Mouse (Mus musculus) MEL (cell line): ENCODE data around the gene Gm9048. TPM values are rescaled to one million over a fixed set of nuclear protein-coding genes. Genes with fewer than 3 reads are reported as not detected.
"Not testable (repeated sequence)": the region's sequence is repeated elsewhere in the genome, so short reads cannot be mapped to it uniquely, and the experiment has no call there.

Experiments used
- DNase-seq: peaks from one replicate; pipeline ENCODE4 v3.0.0; 2011; ENCODE audit warnings: low read depth, low spot score
- H3K27ac ChIP-seq: 2 replicates; pipeline ENCODE4 v1.5.1; 2012; ENCODE audit warnings: low read depth, mild to moderate bottlenecking, control low read depth, low read length, moderate library complexity; ENCODE audit not compliant: control insufficient read depth
- H3K27me3 ChIP-seq, 2 experiments: fragments of 150-350 bp in 1 of 2; sonication (generic) in 1 of 2; 2 replicates each; pipeline ENCODE4 v1.6.1; 2012; ENCODE audit warnings: low read length in 2 of 2, mild to moderate bottlenecking in 2 of 2, improper control_type of control experiment in 1 of 2, moderate library complexity in 1 of 2; ENCODE audit not compliant: insufficient read depth in 2 of 2, control insufficient read depth in 1 of 2
- H3K36me3 ChIP-seq, 2 experiments: 2 replicates each; pipeline ENCODE4 v1.6.1; 2012 to 2014; ENCODE audit warnings: low read length in 2 of 2, improper control_type of control experiment in 1 of 2, inconsistent platforms in 1 of 2, mild to moderate bottlenecking in 1 of 2; ENCODE audit not compliant: insufficient read depth in 2 of 2, control insufficient read depth in 1 of 2
- H3K4me1 ChIP-seq, 2 experiments: fragments of 150-350 bp in 1 of 2; sonication (generic) in 1 of 2; 2 replicates each; pipeline ENCODE4 v1.6.1; 2012; ENCODE audit warnings: low read length in 2 of 2, improper control_type of control experiment in 1 of 2, mild to moderate bottlenecking in 1 of 2; ENCODE audit not compliant: insufficient read depth in 2 of 2, control insufficient read depth in 1 of 2
- H3K4me3 ChIP-seq, 2 experiments: fragments of 150-350 bp in 1 of 2; sonication (generic) in 1 of 2; 2 replicates each; pipeline ENCODE4 v1.5.1; 2012; ENCODE audit warnings: low read depth in 2 of 2, low read length in 2 of 2, mild to moderate bottlenecking in 2 of 2, moderate library complexity in 2 of 2, control low read depth in 1 of 2, improper control_type of control experiment in 1 of 2; ENCODE audit not compliant: control insufficient read depth in 1 of 2, insufficient read depth in 1 of 2
- H3K79me2 ChIP-seq: 2 replicates; pipeline ENCODE4 v1.6.1; 2012; ENCODE audit warnings: mild to moderate bottlenecking, low read length, moderate library complexity; ENCODE audit not compliant: control insufficient read depth, poor library complexity, insufficient read depth
- H3K9ac ChIP-seq: 2 replicates; pipeline ENCODE4 v1.6.1; 2012; ENCODE audit warnings: low read depth, mild to moderate bottlenecking, control low read depth, low read length, moderate library complexity; ENCODE audit not compliant: control insufficient read depth, poor library complexity, severe bottlenecking
- H3K9me3 ChIP-seq: fragments of 150-350 bp; sonication (generic); replicated peaks from 2 replicates; pipeline ENCODE4 v1.6.1; 2012; ENCODE audit warnings: mild to moderate bottlenecking, low read length, improper control_type of control experiment, moderate library complexity; ENCODE audit not compliant: insufficient read depth
- BHLHE40 ChIP-seq: IDR thresholded peaks from 2 replicates; pipeline ENCODE4 v1.6.1; 2012; ENCODE audit warnings: low read depth, mild to moderate bottlenecking, inconsistent platforms, low read length, improper control_type of control experiment, borderline replicate concordance
- CHD1 ChIP-seq: IDR thresholded peaks from 2 replicates; pipeline ENCODE4 v1.6.1; 2012; ENCODE audit warnings: low read depth, mild to moderate bottlenecking, inconsistent platforms, low read length, improper control_type of control experiment
- CHD2 ChIP-seq: IDR thresholded peaks from 2 replicates; pipeline ENCODE4 v1.6.1; 2011; ENCODE audit warnings: low read length, improper control_type of control experiment
- CTCF ChIP-seq, 3 experiments: IDR thresholded peaks in 2 of 3; conservative IDR thresholded peaks in 1 of 3; 2 replicates each; pipeline ENCODE4 v1.5.1; 2011 to 2012; ENCODE audit warnings: low read length in 3 of 3, low read depth in 2 of 3, mild to moderate bottlenecking in 2 of 3, improper control_type of control experiment in 1 of 3, inconsistent platforms in 1 of 3, mixed read lengths in 1 of 3, moderate library complexity in 1 of 3; ENCODE audit not compliant: control insufficient read depth in 1 of 3, insufficient read depth in 1 of 3, poor library complexity in 1 of 3, severe bottlenecking in 1 of 3
- ELF1 ChIP-seq: IDR thresholded peaks from 2 replicates; pipeline ENCODE4 v1.6.1; 2014; ENCODE audit warnings: low read depth, mild to moderate bottlenecking, inconsistent platforms, low read length, improper control_type of control experiment, moderate library complexity
- EP300 ChIP-seq, 2 experiments: IDR thresholded peaks; 2 replicates each; pipeline ENCODE4 v1.6.1; 2011; ENCODE audit warnings: improper control_type of control experiment in 2 of 2, low read length in 2 of 2, low read depth in 1 of 2, mild to moderate bottlenecking in 1 of 2
- ETS1 ChIP-seq: IDR thresholded peaks from 2 replicates; pipeline ENCODE4 v1.6.1; 2012; ENCODE audit warnings: low read depth, mild to moderate bottlenecking, inconsistent platforms, low read length, improper control_type of control experiment, moderate library complexity
- GABPA ChIP-seq: IDR thresholded peaks from 2 replicates; pipeline ENCODE4 v1.6.1; 2012; ENCODE audit warnings: low read depth, mild to moderate bottlenecking, inconsistent platforms, low read length, improper control_type of control experiment, moderate library complexity
- GATA1 ChIP-seq: IDR thresholded peaks from 2 replicates; pipeline ENCODE4 v1.6.1; 2011; ENCODE audit warnings: low read depth, low read length, improper control_type of control experiment
- HCFC1 ChIP-seq: IDR thresholded peaks from 2 replicates; pipeline ENCODE4 v1.6.1; 2012; ENCODE audit warnings: low read depth, mild to moderate bottlenecking, inconsistent platforms, low read length, improper control_type of control experiment, moderate library complexity
- JUND ChIP-seq: IDR thresholded peaks from 2 replicates; pipeline ENCODE4 v1.6.1; 2011; ENCODE audit warnings: low read depth, mild to moderate bottlenecking, improper control_type of control experiment, low read length
- KAT2A ChIP-seq: conservative IDR thresholded peaks from 2 replicates; pipeline ENCODE4 v1.6.1; 2012; ENCODE audit warnings: low read depth, low read length, improper control_type of control experiment, inconsistent platforms
- MAFK ChIP-seq: IDR thresholded peaks from 2 replicates; pipeline ENCODE4 v1.6.1; 2011; ENCODE audit warnings: low read depth, mild to moderate bottlenecking, low read length, improper control_type of control experiment, borderline replicate concordance
- MAX ChIP-seq: IDR thresholded peaks from 2 replicates; pipeline ENCODE4 v1.6.1; 2011; ENCODE audit warnings: low read length, improper control_type of control experiment
- MAZ ChIP-seq: IDR thresholded peaks from 2 replicates; pipeline ENCODE4 v1.6.1; 2012; ENCODE audit warnings: low read depth, mild to moderate bottlenecking, inconsistent platforms, low read length, improper control_type of control experiment
- MYB ChIP-seq: IDR thresholded peaks from 2 replicates; pipeline ENCODE4 v1.6.1; 2011; ENCODE audit warnings: mild to moderate bottlenecking, low read depth, low read length, improper control_type of control experiment
- MYC ChIP-seq: IDR thresholded peaks from 2 replicates; pipeline ENCODE4 v1.6.1; 2011; ENCODE audit warnings: low read depth, mild to moderate bottlenecking, low read length, improper control_type of control experiment, moderate library complexity
- NRF1 ChIP-seq: IDR thresholded peaks from 2 replicates; pipeline ENCODE4 v1.6.1; 2014; ENCODE audit warnings: low read depth, mild to moderate bottlenecking, inconsistent platforms, low read length, improper control_type of control experiment, moderate library complexity; ENCODE audit not compliant: poor library complexity, insufficient read depth, severe bottlenecking
- POLR2A ChIP-seq, 2 experiments: IDR thresholded peaks; 2 replicates each; pipeline ENCODE4 v1.6.1; 2011 to 2012; ENCODE audit warnings: low read length in 2 of 2, mild to moderate bottlenecking in 2 of 2, control low read depth in 1 of 2, improper control_type of control experiment in 1 of 2, low read depth in 1 of 2, moderate library complexity in 1 of 2; ENCODE audit not compliant: control insufficient read depth in 1 of 2, insufficient read depth in 1 of 2, poor library complexity in 1 of 2
- POLR2AphosphoS2 ChIP-seq: IDR thresholded peaks from 2 replicates; pipeline ENCODE4 v1.6.1; 2011; ENCODE audit warnings: low read length, improper control_type of control experiment
- POLR2AphosphoS5 ChIP-seq: IDR thresholded peaks from 2 replicates; pipeline ENCODE4 v1.6.1; 2012; ENCODE audit warnings: low read depth, borderline replicate concordance, mild to moderate bottlenecking, inconsistent platforms, low read length, moderate library complexity, mixed read lengths
- RAD21 ChIP-seq: IDR thresholded peaks from 2 replicates; pipeline ENCODE4 v1.6.1; 2011; ENCODE audit warnings: mild to moderate bottlenecking, low read depth, low read length, improper control_type of control experiment
- RCOR1 ChIP-seq: IDR thresholded peaks from 2 replicates; pipeline ENCODE4 v1.6.1; 2012; ENCODE audit warnings: low read depth, mild to moderate bottlenecking, inconsistent platforms, low read length, improper control_type of control experiment
- SIN3A ChIP-seq: IDR thresholded peaks from 2 replicates; pipeline ENCODE4 v1.6.1; 2012; ENCODE audit warnings: low read length, improper control_type of control experiment, inconsistent platforms
- SMC3 ChIP-seq: IDR thresholded peaks from 2 replicates; pipeline ENCODE4 v1.6.1; 2011; ENCODE audit warnings: low read depth, low read length, improper control_type of control experiment
- TAL1 ChIP-seq: IDR thresholded peaks from 2 replicates; pipeline ENCODE4 v1.6.1; 2012; ENCODE audit warnings: mild to moderate bottlenecking, inconsistent platforms, low read length, moderate library complexity, mixed read lengths
- TCF12 ChIP-seq: IDR thresholded peaks from 2 replicates; pipeline ENCODE4 v1.6.1; 2014; ENCODE audit warnings: low read depth, mild to moderate bottlenecking, inconsistent platforms, low read length, improper control_type of control experiment, moderate library complexity
- UBTF ChIP-seq: IDR thresholded peaks from 2 replicates; pipeline ENCODE4 v1.6.1; 2012; ENCODE audit warnings: low read depth, mild to moderate bottlenecking, inconsistent platforms, low read length, improper control_type of control experiment, moderate library complexity, borderline replicate concordance; ENCODE audit not compliant: insufficient read depth
- USF1 ChIP-seq: IDR thresholded peaks from 2 replicates; pipeline ENCODE4 v1.6.1; 2014; ENCODE audit warnings: low read depth, mild to moderate bottlenecking, inconsistent platforms, low read length, improper control_type of control experiment, moderate library complexity
- ZC3H11A ChIP-seq: IDR thresholded peaks from 2 replicates; pipeline ENCODE4 v1.6.1; 2012; ENCODE audit warnings: low read depth, mild to moderate bottlenecking, inconsistent platforms, low read length, improper control_type of control experiment
- ZKSCAN1 ChIP-seq: IDR thresholded peaks from 2 replicates; pipeline ENCODE4 v1.6.1; 2012; ENCODE audit warnings: low read depth, mild to moderate bottlenecking, inconsistent platforms, low read length, improper control_type of control experiment, moderate library complexity
- ZMIZ1 ChIP-seq: IDR thresholded peaks from 2 replicates; pipeline ENCODE4 v1.6.1; 2012; ENCODE audit warnings: low read depth, mild to moderate bottlenecking, inconsistent platforms, low read length, improper control_type of control experiment, moderate library complexity
- ZNF384 ChIP-seq: IDR thresholded peaks from 2 replicates; pipeline ENCODE4 v1.6.1; 2012; ENCODE audit warnings: low read depth, mild to moderate bottlenecking, inconsistent platforms, low read length, improper control_type of control experiment
- polyA plus RNA-seq, 2 experiments: library from polyadenylated mRNA; stranded (reverse) in 1 of 2; unstranded in 1 of 2; fragments of >175 nt in 1 of 2; fragments of >200 nt in 1 of 2; gene quantifications; 2 replicates each; pipeline versions ENCODE4 v1.2.1 to v1.2.4; 2012; ENCODE audit warnings: low replicate concordance in 2 of 2, low read depth in 1 of 2; ENCODE audit not compliant: insufficient read length in 2 of 2, insufficient read depth in 1 of 2, missing spikeins in 1 of 2
- total RNA-seq: library from RNA; depleted of rRNA; stranded (reverse); fragments of 300-350 nt; gene quantifications from 2 replicates; pipeline ENCODE4 v1.2.3, GENCODE M21; 2012; rRNA removed

Gene Gm9048
- not detected in 2 replicates for total RNA-seq
- not detected for polyA plus RNA-seq

DNA sequence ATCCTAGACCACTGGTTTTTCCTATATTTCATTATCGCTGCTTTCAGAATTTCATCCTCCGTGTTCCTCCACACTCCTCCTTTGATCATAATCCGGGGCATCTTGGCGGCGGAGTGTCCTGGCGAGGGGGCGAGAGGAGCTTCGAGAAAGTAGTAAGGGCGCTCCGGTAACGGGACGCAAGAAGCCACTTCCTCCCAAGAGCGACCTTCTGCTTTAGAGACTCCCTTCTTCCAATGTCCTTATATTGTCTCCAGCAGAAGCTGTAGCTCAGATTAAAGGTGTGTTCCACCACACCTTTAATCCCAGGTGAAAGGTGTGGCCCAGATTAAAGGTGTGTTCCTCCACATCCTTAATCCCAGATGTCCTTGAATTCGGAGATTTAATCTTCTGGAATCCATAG is at the start of gene Gm9048:
Gm9048 (minus strand) TSS at position 101 of the 400 bp plus-strand sequence.
- not testable (repeated sequence) for H3K27me3 ChIP-seq, H3K4me1 ChIP-seq, H3K36me3 ChIP-seq, H3K9ac ChIP-seq, H3K27ac ChIP-seq, DNase-seq, H3K9me3 ChIP-seq, H3K79me2 ChIP-seq, H3K4me3 ChIP-seq

DNA sequence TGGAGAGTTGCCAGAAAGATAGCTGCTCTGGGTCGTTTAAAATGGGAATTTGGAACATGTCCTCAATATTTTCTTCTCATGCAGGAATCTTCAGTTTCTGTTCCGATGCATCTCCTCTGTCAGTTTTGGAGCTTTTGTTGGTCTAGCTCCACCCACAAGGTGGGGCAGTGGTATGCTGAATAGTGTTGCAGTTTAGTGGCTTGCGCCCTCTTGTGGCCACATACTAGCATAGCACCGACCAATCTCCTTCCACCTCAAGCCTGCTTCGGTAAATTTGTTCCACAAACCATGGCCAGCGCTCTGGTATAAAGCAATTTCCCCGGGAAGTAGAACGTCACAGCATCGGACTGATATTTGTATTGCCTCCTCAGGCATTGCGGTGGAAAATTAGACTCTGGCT is 22.0 kb upstream of the Gm9048 start:
- no peaks in the 10 kb centered on the region for H3K4me1 ChIP-seq
- DNase-seq, result peak; percentile 86
- no peak overlapping the region for H3K27ac ChIP-seq
- no peaks in the 10 kb centered on the region for H3K79me2 ChIP-seq
- H3K36me3 ChIP-seq, result no peaks in the 10 kb centered on the region
- no peaks in the 10 kb centered on the region for H3K27me3 ChIP-seq
- no peak overlapping the region for H3K4me3 ChIP-seq
- H3K9ac ChIP-seq, result no peak overlapping the region
- H3K9me3 ChIP-seq, result no peaks in the 10 kb centered on the region
- peak; percentile 81 for TF ChIP-seq ZC3H11A
- no peak for TF ChIP-seq POLR2AphosphoS5
- no peak for TF ChIP-seq MAZ
- no peak for TF ChIP-seq MYB
- TF ChIP-seq NRF1, result no peak
- TF ChIP-seq ELF1, result no peak
- TF ChIP-seq ZMIZ1, result no peak
- TF ChIP-seq JUND, result no peak
- TF ChIP-seq CHD2, result no peak
- peak; percentile 94 for TF ChIP-seq SMC3
- 0 out of 2 replicates have a peak, but pooled peaks have one; percentile 23 for TF ChIP-seq BHLHE40
- no peak for TF ChIP-seq GABPA
- TF ChIP-seq GATA1, result no peak
- no peak for TF ChIP-seq TCF12
- TF ChIP-seq MAX, result 0 out of 2 replicates have a peak, but pooled peaks have one; percentile 24
- TF ChIP-seq UBTF, result no peak
- no peak for TF ChIP-seq USF1
- TF ChIP-seq HCFC1, result no peak
- TF ChIP-seq POLR2A (IDR thresholded peaks at IDR 0.05; ENCODE audit: control insufficient read depth in 1 of 2, insufficient read depth in 1 of 2, low read depth in 1 of 2, low read length in 2 of 2, poor library complexity in 1 of 2), result no peak
- no peak for TF ChIP-seq KAT2A
- 0 out of 2 replicates have a peak, but pooled peaks have one; percentile 20 for TF ChIP-seq MYC
- TF ChIP-seq RAD21, result peak; percentile 89
- TF ChIP-seq RCOR1, result no peak
- TF ChIP-seq EP300 (IDR thresholded peaks at IDR 0.05; ENCODE audit: low read depth in 1 of 2, low read length in 2 of 2), result no peak
- TF ChIP-seq ZNF384, result peak; percentile 32; the same call in 1 of the 2 replicates
- no peak for TF ChIP-seq ETS1
- TF ChIP-seq MAFK, result no peak
- TF ChIP-seq CHD1, result no peak
- TF ChIP-seq POLR2AphosphoS2, result no peak
- TF ChIP-seq TAL1, result no peak
- TF ChIP-seq SIN3A, result peak; percentile 49; the same call in 1 of the 2 replicates
- TF ChIP-seq ZKSCAN1, result no peak
- peak; percentile 85 to 95 (median 95) for TF ChIP-seq CTCF (IDR thresholded peaks at IDR 0.05 in 2 of 3, conservative IDR thresholded peaks at IDR 0.05 in 1 of 3; ENCODE audit: control insufficient read depth in 1 of 3, insufficient read depth in 1 of 3, low read depth in 2 of 3, low read length in 3 of 3, poor library complexity in 1 of 3, severe bottlenecking in 1 of 3)
